Mouse (Mus musculus) intestine, postnatal 0 days (tissue): ENCODE results near the gene Pop5. TPM values are rescaled to one million over a fixed set of nuclear protein-coding genes. Genes with fewer than 3 reads are reported as not detected.

ENCODE experiments used
- ATAC-seq: fragments of 200-750 bp; cut with Nextera tagmentation; 2 replicates; pipeline ENCODE4 v1.8.0; 2017; ENCODE audit warnings: mild to moderate bottlenecking, moderate TSS enrichment, moderate library complexity
- H3K27ac ChIP-seq: fragments of 300-500 bp; sonication (generic); 2 replicates; pipeline ENCODE4 v1.5.1; 2014; ENCODE audit warnings: mild to moderate bottlenecking, low read depth, low read length, moderate library complexity
- H3K27me3 ChIP-seq: fragments of 300-500 bp; sonication (generic); replicated peaks from 2 replicates; pipeline ENCODE4 v1.6.1; 2014; ENCODE audit warnings: low read length, mixed read lengths; ENCODE audit not compliant: control insufficient read depth, insufficient read depth
- H3K36me3 ChIP-seq: fragments of 300-500 bp; sonication (generic); 2 replicates; pipeline ENCODE4 v1.6.1; 2014; ENCODE audit warnings: mild to moderate bottlenecking, moderate library complexity; ENCODE audit not compliant: control insufficient read depth, insufficient read depth
- H3K4me1 ChIP-seq: fragments of 300-500 bp; sonication (generic); replicated peaks from 2 replicates; pipeline ENCODE4 v1.6.1; 2014; ENCODE audit warnings: antibody characterized with exemption, low read length, mixed read lengths; ENCODE audit not compliant: control insufficient read depth, insufficient read depth
- H3K4me2 ChIP-seq: fragments of 300-500 bp; sonication (generic); replicated peaks from 2 replicates; pipeline ENCODE4 v1.6.1; 2014; ENCODE audit warnings: low read depth, mild to moderate bottlenecking, moderate library complexity
- H3K4me3 ChIP-seq: fragments of 300-500 bp; sonication (generic); 2 replicates; pipeline ENCODE4 v1.5.1; 2014; ENCODE audit warnings: low read depth, low read length
- H3K9ac ChIP-seq: fragments of 300-500 bp; sonication (generic); 2 replicates; pipeline ENCODE4 v1.6.1; 2014; ENCODE audit warnings: mild to moderate bottlenecking, low read depth, low read length
- H3K9me3 ChIP-seq: fragments of 300-500 bp; sonication (generic); 2 replicates; pipeline ENCODE4 v1.6.1; 2016; ENCODE audit warnings: mixed run types; ENCODE audit not compliant: control insufficient read depth
- CTCF ChIP-seq: sonication (generic); IDR thresholded peaks from 2 replicates; pipeline ENCODE4 v1.5.1; 2016; ENCODE audit warnings: low read depth, mild to moderate bottlenecking, control low read depth, antibody characterized with exemption, moderate library complexity
- WGBS: fragments of 180-500 bp; shearing (Covaris S2); extraction: QIAGEN DNeasy Blood & Tissue Kit; methylation state at CpG from one replicate; pipeline ENCODE4 v1.1.7; 2014; 5-methylcytosine and 5-hydroxymethylcytosine counted together
- polyA plus RNA-seq: library from polyadenylated mRNA; unstranded; fragments of >200 nt; fragmentation: Nextera tagmentation; extraction: Ambion mirVana; gene quantifications from 2 replicates; pipeline ENCODE4 v1.2.1, GENCODE M21; 2015

The Pop5 gene
- polyA plus RNA-seq, 1 experiment from 2014 or later, result 77.1 TPM

- Histone ChIP-seq H3K27me3 (no peaks in the 10 kb centered on the region), H3K4me3 (peak overlapping the region; percentile 45), H3K4me2 (peak overlapping the region; percentile 75), H3K36me3 (peaks cover 4% of the 10 kb centered on the region), H3K4me1 (no peaks in the 10 kb centered on the region), H3K9me3 (no peaks in the 10 kb centered on the region), H3K27ac (no peak overlapping the region), H3K9ac (peak overlapping the region; percentile 40)
- no peak for TF ChIP-seq CTCF
- peak; percentile 11 for ATAC-seq
- 2% methylated on average over 45 of the region's 45 CpGs for WGBS
Measured at GRCm38 (mm10) chr5:115235323-115235771, 289 bp upstream of the Pop5 start.

GRCm38 (mm10) chr5:115237803-115238728 is 2.4 kb downstream of the Pop5 start:
- peak overlapping the region; percentile 81 for H3K4me3 ChIP-seq
- peak; percentile 85 for ATAC-seq
- TF ChIP-seq CTCF, result no peak; the same call in 1 of the 2 replicates
- H3K9ac ChIP-seq, result peak overlapping the region; percentile 73
- H3K27ac ChIP-seq, result peak overlapping the region; percentile 41; the same call in 1 of the 2 replicates
- H3K27me3 ChIP-seq, result no peaks in the 10 kb centered on the region
- H3K9me3 ChIP-seq, result no peaks in the 10 kb centered on the region
- H3K4me2 ChIP-seq, result peak overlapping the region; percentile 98
- H3K4me1 ChIP-seq, result no peaks in the 10 kb centered on the region
- peaks cover 31% of the 10 kb centered on the region for H3K36me3 ChIP-seq
- WGBS, result under 1% methylated on average over 88 of the region's 88 CpGs

- no peaks in the 10 kb centered on the region for H3K9me3 ChIP-seq
- peak overlapping the region; percentile 73; the same call in 1 of the 2 replicates for H3K9ac ChIP-seq
- peaks cover 38% of the 10 kb centered on the region for H3K36me3 ChIP-seq
- H3K4me2 ChIP-seq, result peak overlapping the region; percentile 98
- peak overlapping the region; percentile 81 for H3K4me3 ChIP-seq
- H3K27me3 ChIP-seq, result no peaks in the 10 kb centered on the region
- ATAC-seq, result no peak
- no peak overlapping the region for H3K27ac ChIP-seq
- TF ChIP-seq CTCF, result no peak
- H3K4me1 ChIP-seq, result no peaks in the 10 kb centered on the region
- WGBS, result 8% methylated on average over 11 of the region's 11 CpGs
Measured at GRCm38 (mm10) chr5:115238729-115239195, 3.1 kb downstream of the Pop5 start.

GRCm38 (mm10) chr5:115240191-115240590 is 4.6 kb downstream of the Pop5 start:
- TF ChIP-seq CTCF, result no peak
- no peak overlapping the region for H3K4me3 ChIP-seq
- no peak overlapping the region for H3K27ac ChIP-seq
- no peak for ATAC-seq
- no peak overlapping the region for H3K4me2 ChIP-seq
- H3K9me3 ChIP-seq, result no peaks in the 10 kb centered on the region
- no peaks in the 10 kb centered on the region for H3K4me1 ChIP-seq
- no peak overlapping the region for H3K9ac ChIP-seq
- no peaks in the 10 kb centered on the region for H3K27me3 ChIP-seq
- WGBS, result 84% methylated on average over 11 of the region's 11 CpGs
- peaks cover 52% of the 10 kb centered on the region for H3K36me3 ChIP-seq

GRCm38 (mm10) chr5:115255472-115255871 is 19.8 kb downstream of the Pop5 start:
- WGBS, result 64% methylated on average over 1 of the region's 1 CpGs
- no peak overlapping the region for H3K9ac ChIP-seq
- H3K4me3 ChIP-seq, result no peak overlapping the region
- no peak overlapping the region for H3K4me2 ChIP-seq
- H3K4me1 ChIP-seq, result no peaks in the 10 kb centered on the region
- H3K36me3 ChIP-seq, result peaks cover 67% of the 10 kb centered on the region
- TF ChIP-seq CTCF, result no peak
- no peaks in the 10 kb centered on the region for H3K27me3 ChIP-seq
- ATAC-seq, result no peak
- H3K9me3 ChIP-seq, result no peaks in the 10 kb centered on the region
- H3K27ac ChIP-seq, result no peak overlapping the region

- no peak for TF ChIP-seq CTCF
- Histone ChIP-seq H3K36me3 (peaks cover 54% of the 10 kb centered on the region), H3K9me3 (no peaks in the 10 kb centered on the region), H3K4me1 (no peaks in the 10 kb centered on the region), H3K27ac (peak overlapping the region; percentile 15; the same call in 1 of the 2 replicates), H3K9ac (no peak overlapping the region), H3K4me3 (no peak overlapping the region), H3K4me2 (no peak overlapping the region), H3K27me3 (no peaks in the 10 kb centered on the region)
- ATAC-seq, result peak; percentile 31; the same call in 1 of the 2 replicates
- WGBS, result 62% methylated on average over 10 of the region's 10 CpGs
Measured at GRCm38 (mm10) chr5:115256909-115257546, 21.4 kb downstream of the Pop5 start.
